Mouse (Mus musculus) cortical plate, adult 2 months (tissue): ENCODE measurements around the gene Cit.

ENCODE experiments used
- CTCF ChIP-seq: fragments of 200-500 bp; IDR thresholded peaks from 2 replicates; pipeline ENCODE4 v1.5.1; 2011; ENCODE audit warnings: mild to moderate bottlenecking, control low read depth, low read length; ENCODE audit not compliant: insufficient read depth; ENCODE audit errors: extremely low read depth
- POLR2A ChIP-seq: fragments of 200-500 bp; IDR thresholded peaks from 2 replicates; pipeline ENCODE4 v1.6.1; 2011; ENCODE audit warnings: mild to moderate bottlenecking, low read length, control low read depth; ENCODE audit not compliant: insufficient read depth; ENCODE audit errors: extremely low read depth

GRCm38 (mm10) chr5:115840946-115841775 lies 3.9 kb upstream of the Cit start:
- TF ChIP-seq POLR2A, result no peak
- no peak for TF ChIP-seq CTCF
